Mouse (Mus musculus): Measurements from ENCODE around the gene Prok1.

GRCm38 (mm10) chr3:107231202-107231601 is 8.3 kb downstream of the Prok1 start:
- TF ChIP-seq EP300 (IDR thresholded peaks at IDR 0.05) (no peak), CTCF (IDR thresholded peaks at IDR 0.05) (no peak)
